ENCODE assay signal across 20 mouse cellular contexts in the genomic region with DNA sequence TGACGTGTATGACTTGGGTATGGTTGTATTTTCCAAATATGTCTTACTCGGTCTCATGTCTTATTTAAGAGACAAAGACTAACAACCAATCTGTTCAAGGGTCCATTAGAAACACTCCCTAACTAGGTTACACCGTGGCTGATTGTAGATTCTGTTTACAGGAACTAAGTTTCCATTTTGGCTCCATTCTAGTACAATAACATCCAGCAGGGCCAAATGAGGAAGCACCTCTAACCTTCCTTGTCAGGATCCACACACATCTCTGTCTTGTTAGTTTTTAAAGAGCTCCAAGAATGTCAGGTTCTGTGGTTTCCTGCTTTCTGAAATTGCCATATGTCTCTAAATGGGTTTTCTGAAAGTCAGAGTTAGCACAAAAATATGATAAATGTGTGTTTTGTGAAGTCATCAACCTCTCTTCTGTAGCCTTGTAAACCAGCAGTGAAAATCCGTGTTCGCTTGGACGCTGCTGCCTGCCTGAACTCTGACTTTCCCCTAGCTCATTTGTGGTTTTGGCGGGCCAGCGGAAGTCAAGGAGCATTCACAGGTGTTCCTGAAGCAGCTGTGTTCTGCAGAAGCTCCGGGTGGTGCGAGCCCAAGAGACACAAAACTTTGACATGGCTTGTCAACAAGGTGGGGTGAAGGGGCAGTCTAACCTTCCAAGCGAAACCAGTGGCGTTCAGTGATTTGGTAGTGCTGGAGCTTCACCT.
DNase-seq lines count a peak whose midpoint lies in the region; ATAC-seq and TF ChIP-seq lines count a peak whose summit lies in the region.
"Had no signal": no experiment of that assay in that cellular context is flagged by ENCODE, and none has a peak within 500 bp of the region (broad histone marks: within the 10 kb centered on the region; RNA-seq: fewer than 3 reads in every experiment).

No protein-coding gene starts in this region.

- ATAC-seq in hematopoietic stem cell, adult 5-6 weeks (replicated peaks in 1 of 2; ENCODE audit: insufficient read depth in 1 of 2, low FRiP score in 2 of 2, low TSS enrichment in 1 of 2, low read depth in 1 of 2, poor library complexity in 2 of 2, severe bottlenecking in 2 of 2), result peak; percentile 60 to 63
- ATAC-seq in lung, postnatal 0 days, result no peak
- ATAC-seq in midbrain, embryonic 14.5 days (ENCODE audit: low FRiP score, low TSS enrichment), result no peak
- ATAC-seq: forebrain, postnatal 0 days; intestine, embryonic 16.5 days; midbrain, embryonic 16.5 days had no signal

- H3K27me3 ChIP-seq in lung, postnatal 0 days (replicated peaks; ENCODE audit: insufficient read depth, low read length), result no peaks in the 10 kb centered on the region
- no peaks in the 10 kb centered on the region for H3K27me3 ChIP-seq in midbrain, embryonic 14.5 days (ENCODE audit: control insufficient read depth, insufficient read depth, low read length)
- H3K27me3 ChIP-seq: embryonic facial prominence, embryonic 13.5 days; heart, embryonic 15.5 days; liver, embryonic 15.5 days; megakaryocyte, embryonic 14.5 days had no signal

- peak; percentile 8 to 10 for DNase-seq in spleen, adult 18-20 months
- DNase-seq in spleen, adult 12 weeks (ENCODE audit: low spot score), result no peak
- peak; percentile 69 to 79 for DNase-seq in thymus, adult 18-20 months
- DNase-seq in lung, postnatal 0 days (ENCODE audit: low spot score), result no peak
- DNase-seq in heart, postnatal 4 days, result no peak
- no peak for DNase-seq in midbrain, embryonic 14.5 days
- DNase-seq: adrenal gland, postnatal 36 days; cerebellum, adult 2 months; forebrain, postnatal 0 days; kidney, postnatal 14 days; lung, postnatal 10 days; right cerebral cortex, adult 18-20 months had no signal

- no peak overlapping the region for H3K9ac ChIP-seq in lung, postnatal 0 days (replicated peaks; ENCODE audit: low read depth)
- no peak overlapping the region for H3K9ac ChIP-seq in midbrain, embryonic 14.5 days (replicated peaks; ENCODE audit: low read length)
- H3K9ac ChIP-seq: embryonic facial prominence, embryonic 13.5 days; forebrain, postnatal 0 days; heart, embryonic 15.5 days; hindbrain, embryonic 14.5 days; liver, embryonic 15.5 days had no signal

- H3K4me3 ChIP-seq in lung, postnatal 0 days (ENCODE audit: low read depth, low read length), result no peak overlapping the region
- H3K4me3 ChIP-seq in midbrain, embryonic 14.5 days (replicated peaks; ENCODE audit: low read depth, low read length), result no peak overlapping the region
- H3K4me3 ChIP-seq: embryonic facial prominence, embryonic 13.5 days; heart, embryonic 15.5 days; liver, embryonic 15.5 days; megakaryocyte, embryonic 14.5 days had no signal

- H3K4me2 ChIP-seq in lung, postnatal 0 days (replicated peaks; ENCODE audit: low read depth, low read length), result no peak overlapping the region
- H3K4me2 ChIP-seq in midbrain, embryonic 14.5 days (ENCODE audit: low read length), result no peak overlapping the region
- H3K4me2 ChIP-seq: embryonic facial prominence, embryonic 13.5 days; heart, embryonic 15.5 days; hindbrain, embryonic 14.5 days; liver, embryonic 15.5 days had no signal

- H3K4me1 ChIP-seq in lung, postnatal 0 days (ENCODE audit: insufficient read depth, low read depth, low read length), result no peaks in the 10 kb centered on the region
- H3K4me1 ChIP-seq in midbrain, embryonic 14.5 days (ENCODE audit: control insufficient read depth, insufficient read depth, low read length), result no peaks in the 10 kb centered on the region
- H3K4me1 ChIP-seq: embryonic facial prominence, embryonic 13.5 days; heart, embryonic 15.5 days; liver, embryonic 15.5 days; megakaryocyte, embryonic 14.5 days had no signal

- no peaks in the 10 kb centered on the region for H3K9me3 ChIP-seq in lung, postnatal 0 days (ENCODE audit: low read length)
- H3K9me3 ChIP-seq in midbrain, embryonic 14.5 days (ENCODE audit: control insufficient read depth, low read length), result no peaks in the 10 kb centered on the region
- H3K9me3 ChIP-seq: embryonic facial prominence, embryonic 13.5 days; heart, embryonic 15.5 days; liver, embryonic 15.5 days had no signal

- TF ChIP-seq EP300 in lung, postnatal 0 days (IDR thresholded peaks at IDR 0.05), result no peak

- no peak overlapping the region for H3K27ac ChIP-seq in lung, postnatal 0 days (ENCODE audit: low read length)
- H3K27ac ChIP-seq in midbrain, embryonic 14.5 days (replicated peaks; ENCODE audit: low read depth, low read length), result no peak overlapping the region
- H3K27ac ChIP-seq: embryonic facial prominence, embryonic 13.5 days; heart, embryonic 15.5 days; hindbrain, embryonic 14.5 days; liver, embryonic 15.5 days had no signal

- H3K36me3 ChIP-seq in lung, postnatal 0 days (ENCODE audit: insufficient read depth, low read length), result no peaks in the 10 kb centered on the region
- no peaks in the 10 kb centered on the region for H3K36me3 ChIP-seq in midbrain, embryonic 14.5 days (ENCODE audit: control insufficient read depth, insufficient read depth, low read length)
- H3K36me3 ChIP-seq: embryonic facial prominence, embryonic 13.5 days; heart, embryonic 15.5 days; liver, embryonic 15.5 days had no signal

- WGBS in lung, postnatal 0 days, result 64% methylated on average over 12 of the region's 12 CpGs
- WGBS in midbrain, embryonic 14.5 days, result 84% methylated on average over 12 of the region's 12 CpGs

- TF ChIP-seq CTCF in lung, postnatal 0 days (IDR thresholded peaks at IDR 0.05), result no peak

Comparison
In these comparisons a context has a peak if more than half of its experiments do, and no peak if none do; other contexts are left out.
1. DNase-seq: peak in spleen, adult 18-20 months (2 of 2) and thymus, adult 18-20 months (2 of 2); none in spleen, adult 12 weeks (single experiment), lung, postnatal 0 days (single experiment), heart, postnatal 4 days (single experiment) and midbrain, embryonic 14.5 days (single experiment).
2. ATAC-seq: peak in hematopoietic stem cell, adult 5-6 weeks (2 of 2); none in lung, postnatal 0 days (single experiment) and midbrain, embryonic 14.5 days (single experiment).